In the genomic region with DNA sequence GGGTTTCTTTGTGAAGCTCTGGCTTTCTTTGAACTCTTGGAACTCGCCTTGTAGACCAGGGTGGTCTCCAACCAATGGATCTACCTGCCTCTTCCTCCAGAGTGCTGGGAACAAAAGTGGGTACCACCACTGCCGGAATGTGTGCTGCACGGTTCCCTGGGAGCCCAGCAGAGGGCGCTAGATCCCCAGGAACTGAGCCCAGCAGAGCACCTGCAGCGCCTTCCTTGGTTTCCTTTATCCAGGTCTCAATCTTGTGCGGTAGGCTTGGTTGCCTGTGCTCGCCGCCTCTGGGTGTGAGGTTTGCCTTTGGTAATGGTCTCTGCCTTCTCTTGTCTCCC, we compare ENCODE assay signal across 8 mouse cellular contexts. TPM values are rescaled to one million over a fixed set of nuclear protein-coding genes. Genes with fewer than 3 reads are reported as not detected.
DNase-seq lines count a peak whose midpoint lies in the region; ATAC-seq and TF ChIP-seq lines count a peak whose summit lies in the region.

No protein-coding gene starts in this region.

- no peak for ATAC-seq in neural tube, embryonic 15.5 days (ENCODE audit: low FRiP score)
- peak; percentile 68 for ATAC-seq in erythroid progenitor cell, adult 5-6 weeks (replicated peaks; ENCODE audit: low FRiP score, poor library complexity, severe bottlenecking)
- ATAC-seq in intestine, embryonic 16.5 days: 0 out of 2 replicates have a peak, but pooled peaks have one; percentile 27
- ATAC-seq in liver, postnatal 0 days: peak; percentile 33; the same call in 1 of the 2 replicates

- no peak overlapping the region for H3K27ac ChIP-seq in neural tube, embryonic 15.5 days (replicated peaks)
- no peak overlapping the region for H3K27ac ChIP-seq in intestine, embryonic 16.5 days (ENCODE audit: low read length)
- no peak overlapping the region for H3K27ac ChIP-seq in liver, postnatal 0 days (ENCODE audit: low read depth)

- WGBS in neural tube, embryonic 15.5 days: 21% methylated on average over 8 of the region's 8 CpGs
- 21% methylated on average over 8 of the region's 8 CpGs for WGBS in intestine, embryonic 16.5 days
- 40% methylated on average over 8 of the region's 8 CpGs for WGBS in liver, postnatal 0 days (ENCODE audit: insufficient replicate concordance)

- TF ChIP-seq EP300 in liver, postnatal 0 days (IDR thresholded peaks at IDR 0.05; ENCODE audit: low read depth): no peak

- TF ChIP-seq POLR2A in brain, embryonic 14.5 days (IDR thresholded peaks at IDR 0.05; ENCODE audit: borderline replicate concordance, extremely low read depth, insufficient read depth, insufficient read length, poor library complexity, severe bottlenecking): no peak

- H3K36me3 ChIP-seq in neural tube, embryonic 15.5 days: peaks cover 86% of the 10 kb centered on the region
- H3K36me3 ChIP-seq in intestine, embryonic 16.5 days (ENCODE audit: control insufficient read depth, insufficient read depth, low read length): peaks cover 12% of the 10 kb centered on the region
- H3K36me3 ChIP-seq in liver, postnatal 0 days (replicated peaks; ENCODE audit: insufficient read depth, low read length): peaks cover 82% of the 10 kb centered on the region

- H3K4me2 ChIP-seq in neural tube, embryonic 15.5 days: no peak overlapping the region
- no peak overlapping the region for H3K4me2 ChIP-seq in intestine, embryonic 16.5 days (ENCODE audit: low read depth, low read length)
- no peak overlapping the region for H3K4me2 ChIP-seq in liver, postnatal 0 days (ENCODE audit: low read depth, low read length)

- no peak overlapping the region for H3K9ac ChIP-seq in neural tube, embryonic 15.5 days (replicated peaks)
- H3K9ac ChIP-seq in intestine, embryonic 16.5 days (ENCODE audit: low read depth, low read length): no peak overlapping the region
- no peak overlapping the region for H3K9ac ChIP-seq in liver, postnatal 0 days (replicated peaks)

- H3K4me1 ChIP-seq in neural tube, embryonic 15.5 days: peaks cover 6% of the 10 kb centered on the region
- no peaks in the 10 kb centered on the region for H3K4me1 ChIP-seq in intestine, embryonic 16.5 days (ENCODE audit: control insufficient read depth, insufficient read depth, low read length)
- H3K4me1 ChIP-seq in liver, postnatal 0 days (ENCODE audit: insufficient read depth): peaks cover 9% of the 10 kb centered on the region

- peak; percentile 96 for TF ChIP-seq CTCF in brain, embryonic 14.5 days (IDR thresholded peaks at IDR 0.05; ENCODE audit: borderline replicate concordance, extremely low read depth, insufficient read depth, insufficient read length)
- TF ChIP-seq CTCF in liver, postnatal 0 days (IDR thresholded peaks at IDR 0.05; ENCODE audit: low read depth): peak; percentile 96

- DNase-seq in neural tube, embryonic 10.5 days (ENCODE audit: extremely low spot score, low spot score): peak; percentile 70
- DNase-seq in brain, embryonic 14.5 days (ENCODE audit: low read depth): peak; percentile 60
- DNase-seq in liver, postnatal 0 days: peak; percentile 79
- peak; percentile 78 to 83 for DNase-seq in right cerebral cortex, adult 2 months (ENCODE audit: low spot score in 2 of 2)
- DNase-seq in urinary bladder, postnatal 25 days (ENCODE audit: low spot score): peak; percentile 76

- no peaks in the 10 kb centered on the region for H3K9me3 ChIP-seq in neural tube, embryonic 15.5 days (replicated peaks)
- H3K9me3 ChIP-seq in intestine, embryonic 16.5 days (ENCODE audit: control insufficient read depth, low read length): no peaks in the 10 kb centered on the region
- H3K9me3 ChIP-seq in liver, postnatal 0 days (ENCODE audit: low read length): no peaks in the 10 kb centered on the region

- no peaks in the 10 kb centered on the region for H3K27me3 ChIP-seq in neural tube, embryonic 15.5 days (replicated peaks)
- no peaks in the 10 kb centered on the region for H3K27me3 ChIP-seq in intestine, embryonic 16.5 days (replicated peaks; ENCODE audit: control insufficient read depth, insufficient read depth, low read length)
- no peaks in the 10 kb centered on the region for H3K27me3 ChIP-seq in liver, postnatal 0 days (ENCODE audit: insufficient read depth, low read length)

- no peak overlapping the region for H3K4me3 ChIP-seq in neural tube, embryonic 15.5 days (replicated peaks)
- H3K4me3 ChIP-seq in intestine, embryonic 16.5 days (ENCODE audit: low read length): no peak overlapping the region
- H3K4me3 ChIP-seq in liver, postnatal 0 days (ENCODE audit: low read depth, low read length): no peak overlapping the region

RNA-seq across cellular contexts. Expression of a gene that starts 9.6 kb away (rescaled TPM):
- polyA plus RNA-seq in neural tube, embryonic 15.5 days (2015; fragmentation: Nextera tagmentation; extraction: Ambion mirVana): 163 and 167 TPM in 2 replicates
- polyA plus RNA-seq in brain, embryonic 14.5 days (2012; rRNA removed): 265 and 282 TPM in 2 replicates
- total RNA-seq in erythroid progenitor cell, adult 5-6 weeks (2015; ENCODE audit: low replicate concordance): 115 and 159 TPM in 2 replicates
- total RNA-seq in erythroid progenitor cell, adult 5-6 weeks (2017; ENCODE audit: low replicate concordance): 270 and 286 TPM in 2 replicates
- 161 and 164 TPM in 2 replicates for polyA plus RNA-seq in intestine, embryonic 16.5 days (2015; fragmentation: Nextera tagmentation; extraction: Ambion mirVana)
- 79.7 and 86.6 TPM in 2 replicates for polyA plus RNA-seq in liver, postnatal 0 days (2015; fragmentation: Nextera tagmentation; extraction: Ambion mirVana)

RNA-seq across cellular contexts. Expression of a gene that starts 20.2 kb away (rescaled TPM):
- polyA plus RNA-seq in neural tube, embryonic 15.5 days (2015; fragmentation: Nextera tagmentation; extraction: Ambion mirVana): 47.3 and 47.5 TPM in 2 replicates
- polyA plus RNA-seq in brain, embryonic 14.5 days (2012; rRNA removed): 43.1 and 53.4 TPM in 2 replicates
- 14.1 and 26.4 TPM in 2 replicates for total RNA-seq in erythroid progenitor cell, adult 5-6 weeks (2015; ENCODE audit: low replicate concordance)
- total RNA-seq in erythroid progenitor cell, adult 5-6 weeks (2017; ENCODE audit: low replicate concordance): 22.3 and 34.3 TPM in 2 replicates
- polyA plus RNA-seq in intestine, embryonic 16.5 days (2015; fragmentation: Nextera tagmentation; extraction: Ambion mirVana): 35.9 and 40.1 TPM in 2 replicates
- 11.0 and 11.8 TPM in 2 replicates for polyA plus RNA-seq in liver, postnatal 0 days (2015; fragmentation: Nextera tagmentation; extraction: Ambion mirVana)

RNA-seq across cellular contexts. Expression of a gene that starts 29.1 kb away (rescaled TPM):
- polyA plus RNA-seq in neural tube, embryonic 15.5 days (2015; fragmentation: Nextera tagmentation; extraction: Ambion mirVana): 133 and 152 TPM in 2 replicates
- 127 and 158 TPM in 2 replicates for polyA plus RNA-seq in brain, embryonic 14.5 days (2012; rRNA removed)
- total RNA-seq in erythroid progenitor cell, adult 5-6 weeks (2015; ENCODE audit: low replicate concordance): 10.8 and 20.1 TPM in 2 replicates
- total RNA-seq in erythroid progenitor cell, adult 5-6 weeks (2017; ENCODE audit: low replicate concordance): 10.4 and 19.4 TPM in 2 replicates
- polyA plus RNA-seq in intestine, embryonic 16.5 days (2015; fragmentation: Nextera tagmentation; extraction: Ambion mirVana): 31.8 and 34.0 TPM in 2 replicates
- 9.8 and 10.3 TPM in 2 replicates for polyA plus RNA-seq in liver, postnatal 0 days (2015; fragmentation: Nextera tagmentation; extraction: Ambion mirVana)

RNA-seq across cellular contexts. Expression of a gene that starts 29.6 kb away (rescaled TPM):
- polyA plus RNA-seq in neural tube, embryonic 15.5 days (2015; fragmentation: Nextera tagmentation; extraction: Ambion mirVana): 45.7 and 51.5 TPM in 2 replicates
- 40.1 and 64.1 TPM in 2 replicates for polyA plus RNA-seq in brain, embryonic 14.5 days (2012; rRNA removed)
- total RNA-seq in erythroid progenitor cell, adult 5-6 weeks (2015; ENCODE audit: low replicate concordance): 30.2 and 39.6 TPM in 2 replicates
- total RNA-seq in erythroid progenitor cell, adult 5-6 weeks (2017; ENCODE audit: low replicate concordance): 15.2 and 16.8 TPM in 2 replicates
- polyA plus RNA-seq in intestine, embryonic 16.5 days (2015; fragmentation: Nextera tagmentation; extraction: Ambion mirVana): 55.0 and 59.2 TPM in 2 replicates
- 25.2 and 26.7 TPM in 2 replicates for polyA plus RNA-seq in liver, postnatal 0 days (2015; fragmentation: Nextera tagmentation; extraction: Ambion mirVana)

RNA-seq across cellular contexts. Expression of a gene that starts 47.1 kb away (rescaled TPM):
- polyA plus RNA-seq in neural tube, embryonic 15.5 days (2015; fragmentation: Nextera tagmentation; extraction: Ambion mirVana): 309 and 343 TPM in 2 replicates
- 135 and 150 TPM in 2 replicates for polyA plus RNA-seq in brain, embryonic 14.5 days (2012; rRNA removed)
- total RNA-seq in erythroid progenitor cell, adult 5-6 weeks (2015; ENCODE audit: low replicate concordance): 40.2 and 62.7 TPM in 2 replicates
- total RNA-seq in erythroid progenitor cell, adult 5-6 weeks (2017; ENCODE audit: low replicate concordance): 15.1 and 32.0 TPM in 2 replicates
- 289 and 291 TPM in 2 replicates for polyA plus RNA-seq in intestine, embryonic 16.5 days (2015; fragmentation: Nextera tagmentation; extraction: Ambion mirVana)
- polyA plus RNA-seq in liver, postnatal 0 days (2015; fragmentation: Nextera tagmentation; extraction: Ambion mirVana): 93.1 and 104 TPM in 2 replicates
